Comparison of ENCODE assay signal across 9 mouse cellular contexts in genomic region chr11:70225798-70226601, GRCm38 (mm10). TPM values are rescaled to one million over a fixed set of nuclear protein-coding genes. Genes with fewer than 3 reads are reported as not detected.
DNase-seq lines count a peak whose midpoint lies in the region; ATAC-seq lines count a peak whose summit lies in the region.
"Had no signal": no experiment of that assay in that cellular context is flagged by ENCODE, and none has a peak within 500 bp of the region (broad histone marks: within the 10 kb centered on the region; RNA-seq: fewer than 3 reads in every experiment).

No protein-coding gene starts in this region.

- no peaks in the 10 kb centered on the region for H3K9me3 ChIP-seq in heart, embryonic 10.5 days
- H3K9me3 ChIP-seq in embryonic facial prominence, embryonic 11.5 days (replicated peaks; ENCODE audit: control insufficient read depth, low read length), result no peaks in the 10 kb centered on the region
- H3K9me3 ChIP-seq in hindbrain, embryonic 16.5 days (ENCODE audit: control insufficient read depth, low read length), result no peaks in the 10 kb centered on the region
- no peaks in the 10 kb centered on the region for H3K9me3 ChIP-seq in midbrain, embryonic 13.5 days
- H3K9me3 ChIP-seq: G1E had no signal

- peak overlapping the region; percentile 56 for H3K4me3 ChIP-seq in heart, embryonic 10.5 days
- H3K4me3 ChIP-seq in embryonic facial prominence, embryonic 11.5 days (ENCODE audit: low read depth, low read length), result peak overlapping the region; percentile 16
- H3K4me3 ChIP-seq in hindbrain, embryonic 16.5 days (ENCODE audit: low read length), result peak overlapping the region; percentile 34
- H3K4me3 ChIP-seq in midbrain, embryonic 13.5 days (replicated peaks), result peak overlapping the region; percentile 29

- no peak for ATAC-seq in embryonic facial prominence, embryonic 11.5 days (replicated peaks; ENCODE audit: insufficient number of reproducible peaks, low FRiP score, low TSS enrichment, low read depth)
- peak; percentile 41 for ATAC-seq in hindbrain, embryonic 16.5 days
- no peak for ATAC-seq in midbrain, embryonic 13.5 days

- H3K4me1 ChIP-seq in heart, embryonic 10.5 days, result peaks cover 62% of the 10 kb centered on the region
- H3K4me1 ChIP-seq in embryonic facial prominence, embryonic 11.5 days (ENCODE audit: control insufficient read depth, insufficient read depth, low read length), result no peaks in the 10 kb centered on the region; the same call in 1 of the 2 replicates
- peaks cover 31% of the 10 kb centered on the region for H3K4me1 ChIP-seq in hindbrain, embryonic 16.5 days (ENCODE audit: control insufficient read depth, insufficient read depth, low read depth, low read length)
- peaks cover 43% of the 10 kb centered on the region for H3K4me1 ChIP-seq in midbrain, embryonic 13.5 days (replicated peaks)

- DNase-seq in heart, embryonic 10.5 days (ENCODE audit: low spot score), result no peak
- no peak for DNase-seq in heart, postnatal 25 days (ENCODE audit: low spot score)
- peak; percentile 35 for DNase-seq in embryonic facial prominence, embryonic 11.5 days (ENCODE audit: low spot score)
- no peak for DNase-seq in thymus, postnatal 14 days
- no peak for DNase-seq in right cerebral cortex, postnatal 14 days
- no peak for DNase-seq in right cerebral cortex, adult 18-20 months

- peak overlapping the region; percentile 67 for H3K27ac ChIP-seq in heart, embryonic 10.5 days
- H3K27ac ChIP-seq in embryonic facial prominence, embryonic 11.5 days (replicated peaks; ENCODE audit: low read depth, low read length), result no peak overlapping the region
- 0 out of 2 replicates have a peak overlapping the region, but pooled peaks have one; percentile 14 for H3K27ac ChIP-seq in hindbrain, embryonic 16.5 days (ENCODE audit: low read depth, low read length)
- H3K27ac ChIP-seq in midbrain, embryonic 13.5 days, result no peak overlapping the region

- WGBS in heart, embryonic 10.5 days, result 15% methylated on average over 27 of the region's 27 CpGs
- WGBS in embryonic facial prominence, embryonic 11.5 days, result 17% methylated on average over 27 of the region's 27 CpGs
- 22% methylated on average over 27 of the region's 27 CpGs for WGBS in hindbrain, embryonic 16.5 days
- WGBS in midbrain, embryonic 13.5 days, result 20% methylated on average over 27 of the region's 27 CpGs

- no peak overlapping the region; the same call in 1 of the 2 replicates for H3K9ac ChIP-seq in embryonic facial prominence, embryonic 11.5 days (replicated peaks; ENCODE audit: low read length)
- H3K9ac ChIP-seq in hindbrain, embryonic 16.5 days (ENCODE audit: low read depth, low read length), result peak overlapping the region; percentile 55
- H3K9ac ChIP-seq in midbrain, embryonic 13.5 days (replicated peaks), result peak overlapping the region; percentile 34; the same call in 1 of the 2 replicates

- H3K4me2 ChIP-seq in embryonic facial prominence, embryonic 11.5 days (ENCODE audit: low read depth, low read length), result peak overlapping the region; percentile 37
- peak overlapping the region; percentile 62 for H3K4me2 ChIP-seq in hindbrain, embryonic 16.5 days (ENCODE audit: low read length)
- H3K4me2 ChIP-seq in midbrain, embryonic 13.5 days (replicated peaks), result peak overlapping the region; percentile 45

- peaks cover 66% of the 10 kb centered on the region for H3K27me3 ChIP-seq in heart, embryonic 10.5 days (ENCODE audit: insufficient read depth, poor library complexity, severe bottlenecking)
- peaks cover 54% of the 10 kb centered on the region for H3K27me3 ChIP-seq in embryonic facial prominence, embryonic 11.5 days (ENCODE audit: control insufficient read depth, insufficient read depth, low read length)
- H3K27me3 ChIP-seq in hindbrain, embryonic 16.5 days (replicated peaks; ENCODE audit: control insufficient read depth, insufficient read depth, low read length), result peaks cover 21% of the 10 kb centered on the region
- peaks cover 73% of the 10 kb centered on the region for H3K27me3 ChIP-seq in midbrain, embryonic 13.5 days

- intact Hi-C loops in heart, postnatal 25 days (cut with DNase I), result no loop called here

- H3K36me3 ChIP-seq in heart, embryonic 10.5 days, result no peaks in the 10 kb centered on the region
- H3K36me3 ChIP-seq in embryonic facial prominence, embryonic 11.5 days (replicated peaks; ENCODE audit: control insufficient read depth, insufficient read depth, low read depth, low read length), result no peaks in the 10 kb centered on the region
- H3K36me3 ChIP-seq in hindbrain, embryonic 16.5 days (ENCODE audit: control insufficient read depth, insufficient read depth, low read length), result no peaks in the 10 kb centered on the region
- no peaks in the 10 kb centered on the region for H3K36me3 ChIP-seq in midbrain, embryonic 13.5 days

RNA-seq across cellular contexts. Expression of gene Bcl6b, which starts 3.6 kb away (rescaled TPM):
- polyA plus RNA-seq in heart, embryonic 10.5 days (2016; fragmentation: Nextera tagmentation; extraction: Ambion mirVana), result 10.7 and 15.0 TPM in 2 replicates
- total RNA-seq in heart, postnatal 25 days (2021), result 10 to 100 TPM; 20.0 to 22.3 TPM
- 6.7 and 6.9 TPM in 2 replicates for polyA plus RNA-seq in embryonic facial prominence, embryonic 11.5 days (2014; fragmentation: Nextera tagmentation; extraction: Ambion mirVana)
- polyA plus RNA-seq in hindbrain, embryonic 16.5 days (2015; fragmentation: Nextera tagmentation; extraction: Ambion mirVana), result 5.1 and 6.6 TPM in 2 replicates
- 3.9 and 4.3 TPM in 2 replicates for polyA plus RNA-seq in midbrain, embryonic 13.5 days (2015; fragmentation: Nextera tagmentation; extraction: Ambion mirVana)
- polyA plus RNA-seq: G1E had no signal

RNA-seq across cellular contexts. Expression of gene Slc16a13, which starts 5.1 kb away (rescaled TPM):
- polyA plus RNA-seq in heart, embryonic 10.5 days (2016; fragmentation: Nextera tagmentation; extraction: Ambion mirVana), result 10.0 and 10.4 TPM in 2 replicates
- total RNA-seq in heart, postnatal 25 days (2021), result 1 to 10 TPM; 4.2 to 4.8 TPM
- polyA plus RNA-seq in embryonic facial prominence, embryonic 11.5 days (2014; fragmentation: Nextera tagmentation; extraction: Ambion mirVana), result 8.5 and 13.4 TPM in 2 replicates
- 11.9 and 15.2 TPM in 2 replicates for polyA plus RNA-seq in hindbrain, embryonic 16.5 days (2015; fragmentation: Nextera tagmentation; extraction: Ambion mirVana)
- polyA plus RNA-seq in midbrain, embryonic 13.5 days (2015; fragmentation: Nextera tagmentation; extraction: Ambion mirVana), result 17.7 and 18.7 TPM in 2 replicates

RNA-seq across cellular contexts. Expression of gene 0610010K14Rik, which starts 11.7 kb away (rescaled TPM):
- polyA plus RNA-seq in heart, embryonic 10.5 days (2016; fragmentation: Nextera tagmentation; extraction: Ambion mirVana), result 142 and 153 TPM in 2 replicates
- total RNA-seq in heart, postnatal 25 days (2021), result 10 to 100 TPM; 31.4 to 36.7 TPM
- polyA plus RNA-seq in embryonic facial prominence, embryonic 11.5 days (2014; fragmentation: Nextera tagmentation; extraction: Ambion mirVana), result 195 and 211 TPM in 2 replicates
- polyA plus RNA-seq in hindbrain, embryonic 16.5 days (2015; fragmentation: Nextera tagmentation; extraction: Ambion mirVana), result 167 and 175 TPM in 2 replicates
- polyA plus RNA-seq in midbrain, embryonic 13.5 days (2015; fragmentation: Nextera tagmentation; extraction: Ambion mirVana), result 193 and 201 TPM in 2 replicates

RNA-seq across cellular contexts. Expression of gene Slc16a11, which starts 13.4 kb away (rescaled TPM):
- 0.51 and 2.4 TPM in 2 replicates for polyA plus RNA-seq in heart, embryonic 10.5 days (2016; fragmentation: Nextera tagmentation; extraction: Ambion mirVana)
- total RNA-seq in heart, postnatal 25 days (2021), result under 1 TPM in 1 of 2 experiments, not detected in 1; 0.45 TPM
- 0.81 TPM in 1 of 2 replicates, not detected in the other for polyA plus RNA-seq in embryonic facial prominence, embryonic 11.5 days (2014; fragmentation: Nextera tagmentation; extraction: Ambion mirVana)
- 8.7 and 9.7 TPM in 2 replicates for polyA plus RNA-seq in hindbrain, embryonic 16.5 days (2015; fragmentation: Nextera tagmentation; extraction: Ambion mirVana)
- polyA plus RNA-seq in midbrain, embryonic 13.5 days (2015; fragmentation: Nextera tagmentation; extraction: Ambion mirVana), result 1.9 and 2.4 TPM in 2 replicates
- total RNA-seq: G1E had no signal
- polyA plus RNA-seq: G1E had no signal

RNA-seq across cellular contexts. Expression of gene Gm21988, which starts 13.6 kb away (rescaled TPM):
- 6.5 and 8.7 TPM in 2 replicates for polyA plus RNA-seq in heart, embryonic 10.5 days (2016; fragmentation: Nextera tagmentation; extraction: Ambion mirVana)
- 1 to 10 TPM; 2.1 to 2.3 TPM for total RNA-seq in heart, postnatal 25 days (2021)
- polyA plus RNA-seq in embryonic facial prominence, embryonic 11.5 days (2014; fragmentation: Nextera tagmentation; extraction: Ambion mirVana), result 7.5 and 9.1 TPM in 2 replicates
- 13.8 and 15.7 TPM in 2 replicates for polyA plus RNA-seq in hindbrain, embryonic 16.5 days (2015; fragmentation: Nextera tagmentation; extraction: Ambion mirVana)
- 15.0 and 15.8 TPM in 2 replicates for polyA plus RNA-seq in midbrain, embryonic 13.5 days (2015; fragmentation: Nextera tagmentation; extraction: Ambion mirVana)

Comparison
In these comparisons a context has a peak if more than half of its experiments do, and no peak if none do; other contexts are left out.
1. H3K27ac ChIP-seq: peak in heart, embryonic 10.5 days (single experiment) and hindbrain, embryonic 16.5 days (single experiment); none in embryonic facial prominence, embryonic 11.5 days (single experiment) and midbrain, embryonic 13.5 days (single experiment).
2. Peak in every context shown above with its lines, with median percentiles within 50 percentile points of each other: H3K4me3 ChIP-seq and H3K4me2 ChIP-seq.